Mouse (Mus musculus): ENCODE data around the gene Olfr735.

- no peak for TF ChIP-seq CTCF (IDR thresholded peaks at IDR 0.05; ENCODE audit: control insufficient read depth, insufficient read depth, insufficient read length)
- no peak for TF ChIP-seq MAX (IDR thresholded peaks at IDR 0.05)
- no peak for TF ChIP-seq USF1 (IDR thresholded peaks at IDR 0.05; ENCODE audit: low read depth)
- no peak for TF ChIP-seq MYOG (IDR thresholded peaks at IDR 0.05; ENCODE audit: control insufficient read depth, extremely low read depth, insufficient read length)
- no peak for TF ChIP-seq MYOD1 (IDR thresholded peaks at IDR 0.05; ENCODE audit: control insufficient read depth, insufficient read length, low read depth)
- no peak for TF ChIP-seq CEBPB (IDR thresholded peaks at IDR 0.05; ENCODE audit: low read depth)
- no peak for TF ChIP-seq FOSL1 (IDR thresholded peaks at IDR 0.05; ENCODE audit: insufficient read depth, low read length, poor library complexity, severe bottlenecking)
These were observed 22.0 kb downstream of the Olfr735 start, which contains the start of gene Olfr734 for GRCm38 (mm10) chr14:50326661-50327060.
